Mouse (Mus musculus) neural tube, embryonic 13.5 days (tissue): ENCODE results near the gene Sec24b. TPM values are rescaled to one million over a fixed set of nuclear protein-coding genes. Genes with fewer than 3 reads are reported as not detected.

Experiments used
- ATAC-seq: fragments of 200-750 bp; cut with Nextera tagmentation; 2 replicates; pipeline ENCODE4 v1.8.0; 2017; ENCODE audit warnings: low read depth, mild to moderate bottlenecking, moderate TSS enrichment, moderate library complexity
- H3K27ac ChIP-seq: fragments of 300-500 bp; sonication (generic); replicated peaks from 2 replicates; pipeline ENCODE4 v1.5.1; 2015; ENCODE audit warnings: moderate library complexity, mild to moderate bottlenecking, inconsistent platforms
- H3K27me3 ChIP-seq: fragments of 300-500 bp; sonication (generic); 2 replicates; pipeline ENCODE4 v1.6.1; 2015; ENCODE audit warnings: mild to moderate bottlenecking, inconsistent platforms
- H3K36me3 ChIP-seq: fragments of 300-500 bp; sonication (generic); 2 replicates; pipeline ENCODE4 v1.6.1; 2015; ENCODE audit warnings: mild to moderate bottlenecking, inconsistent platforms
- H3K4me1 ChIP-seq: fragments of 300-500 bp; sonication (generic); replicated peaks from 2 replicates; pipeline ENCODE4 v1.6.1; 2015; ENCODE audit warnings: inconsistent platforms
- H3K4me2 ChIP-seq: fragments of 300-500 bp; sonication (generic); 2 replicates; pipeline ENCODE4 v1.6.1; 2015; ENCODE audit warnings: inconsistent platforms, mild to moderate bottlenecking, moderate library complexity
- H3K4me3 ChIP-seq: fragments of 300-500 bp; sonication (generic); 2 replicates; pipeline ENCODE4 v1.5.1; 2015; ENCODE audit warnings: mild to moderate bottlenecking, inconsistent platforms
- H3K9ac ChIP-seq: fragments of 300-500 bp; sonication (generic); 2 replicates; pipeline ENCODE4 v1.6.1; 2015; ENCODE audit warnings: moderate library complexity, mild to moderate bottlenecking, inconsistent platforms
- H3K9me3 ChIP-seq: fragments of 300-500 bp; sonication (generic); 2 replicates; pipeline ENCODE4 v1.6.1; 2016; ENCODE audit warnings: inconsistent platforms
- WGBS: fragments of 180-500 bp; shearing (Covaris S2); methylation state at CpG from one replicate; pipeline ENCODE4 v1.1.7; 2015; 5-methylcytosine and 5-hydroxymethylcytosine counted together
- polyA plus RNA-seq: library from polyadenylated mRNA; unstranded; fragments of >200 nt; fragmentation: Nextera tagmentation; extraction: Ambion mirVana; gene quantifications from 2 replicates; pipeline ENCODE4 v1.2.1, GENCODE M21; 2015

The Sec24b gene
- polyA plus RNA-seq, 1 experiment from 2014 or later, result 31.4 TPM

DNA sequence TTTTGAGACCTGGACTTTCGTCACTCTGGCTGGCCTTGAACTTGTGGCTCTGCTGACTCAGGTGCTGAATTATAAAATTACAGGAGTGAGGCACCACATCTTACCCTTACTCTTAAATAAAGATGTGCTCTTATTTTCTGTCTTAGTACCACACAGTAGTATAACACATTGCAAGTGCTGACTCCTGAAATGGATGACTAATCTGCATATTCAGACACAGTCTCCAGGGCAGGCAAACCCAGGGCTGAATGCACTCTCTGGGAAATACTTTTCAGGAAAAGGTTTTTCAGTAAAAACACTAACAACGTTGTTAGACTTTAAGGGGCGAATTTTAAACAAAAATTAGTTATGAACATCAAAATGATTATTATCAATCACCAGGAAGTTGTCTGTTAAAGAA lies 64.0 kb downstream of the Sec24b start:
- 88% methylated on average over 3 of the region's 3 CpGs for WGBS

DNA sequence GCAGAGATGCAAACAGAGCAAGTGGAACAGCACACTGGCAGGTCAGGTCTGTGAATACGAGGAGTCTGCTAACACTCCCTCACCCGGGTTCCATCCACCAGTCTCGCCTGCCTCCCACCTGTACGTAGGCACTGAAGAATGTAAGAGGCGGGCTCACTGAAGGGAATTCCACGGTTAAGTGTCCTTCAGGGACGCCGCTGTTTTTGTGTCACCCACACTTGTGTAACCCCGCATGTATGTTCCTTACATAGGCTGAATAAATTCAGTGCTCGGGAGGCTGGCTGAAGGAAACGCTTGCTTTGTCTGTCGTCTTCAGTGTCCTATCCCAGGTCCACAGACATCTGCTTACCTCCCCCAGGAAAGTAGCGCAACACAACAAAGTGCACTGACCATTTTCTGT lies 74.1 kb downstream of the Sec24b start:
- no peak overlapping the region for H3K4me2 ChIP-seq

More for the DNA sequence above, 64.0 kb downstream of the Sec24b start:
- Histone ChIP-seq H3K9ac (no peak overlapping the region), H3K36me3 (peaks cover 93% of the 10 kb centered on the region), H3K9me3 (no peaks in the 10 kb centered on the region), H3K27ac (no peak overlapping the region), H3K4me3 (no peak overlapping the region), H3K4me2 (no peak overlapping the region), H3K4me1 (no peaks in the 10 kb centered on the region), H3K27me3 (no peaks in the 10 kb centered on the region)
- no peak for ATAC-seq

GRCm38 (mm10) chr3:129985335-129985734 lies 76.0 kb downstream of the Sec24b start:
- no peak overlapping the region for H3K4me2 ChIP-seq
- peaks cover 86% of the 10 kb centered on the region for H3K36me3 ChIP-seq
- H3K4me3 ChIP-seq, result no peak overlapping the region
- H3K9me3 ChIP-seq, result no peaks in the 10 kb centered on the region
- ATAC-seq, result no peak
- H3K9ac ChIP-seq, result no peak overlapping the region
- H3K4me1 ChIP-seq, result no peaks in the 10 kb centered on the region
- WGBS, result 92% methylated on average over 4 of the region's 4 CpGs
- H3K27ac ChIP-seq, result no peak overlapping the region
- H3K27me3 ChIP-seq, result no peaks in the 10 kb centered on the region

More for the DNA sequence above, 74.1 kb downstream of the Sec24b start:
- Histone ChIP-seq H3K9ac (no peak overlapping the region), H3K9me3 (no peaks in the 10 kb centered on the region), H3K27me3 (no peaks in the 10 kb centered on the region), H3K36me3 (peaks cover 94% of the 10 kb centered on the region), H3K27ac (no peak overlapping the region), H3K4me3 (no peak overlapping the region), H3K4me1 (no peaks in the 10 kb centered on the region)
- no peak for ATAC-seq
- 95% methylated on average over 13 of the region's 13 CpGs for WGBS

DNA sequence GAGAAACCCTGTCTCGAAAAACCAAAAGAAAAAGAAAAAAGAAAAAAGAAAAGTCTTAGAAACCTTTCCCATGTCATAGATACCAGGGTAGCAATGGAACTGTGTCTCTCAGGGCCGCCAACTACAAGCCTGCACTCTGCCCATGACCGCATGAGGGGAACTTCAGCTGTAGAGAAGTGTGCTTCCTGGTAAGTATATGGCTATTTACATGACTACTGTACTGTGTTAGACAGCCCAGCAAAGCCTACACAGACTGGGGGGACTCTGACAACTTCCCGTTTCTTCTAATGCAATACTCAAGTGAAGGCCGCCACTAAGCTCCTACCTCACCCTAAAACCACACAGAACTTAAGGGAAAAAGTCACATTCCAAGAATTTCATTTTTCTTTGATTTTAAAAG lies 76.6 kb downstream of the Sec24b start:
- ATAC-seq, result no peak
- Histone ChIP-seq H3K4me3 (no peak overlapping the region), H3K27ac (no peak overlapping the region), H3K4me2 (no peak overlapping the region), H3K36me3 (peaks cover 81% of the 10 kb centered on the region), H3K9me3 (no peaks in the 10 kb centered on the region), H3K27me3 (no peaks in the 10 kb centered on the region), H3K9ac (no peak overlapping the region), H3K4me1 (no peaks in the 10 kb centered on the region)
- 91% methylated on average over 5 of the region's 5 CpGs for whole genome bisulfite sequencing

GRCm38 (mm10) chr3:129982271-129982670 lies 79.1 kb downstream of the Sec24b start:
- WGBS, result 78% methylated on average over 5 of the region's 5 CpGs
- Histone ChIP-seq H3K4me2 (no peak overlapping the region), H3K9me3 (no peaks in the 10 kb centered on the region), H3K27ac (no peak overlapping the region), H3K4me3 (no peak overlapping the region), H3K36me3 (peaks cover 55% of the 10 kb centered on the region), H3K4me1 (no peaks in the 10 kb centered on the region), H3K9ac (no peak overlapping the region), H3K27me3 (no peaks in the 10 kb centered on the region)
- ATAC-seq, result no peak

- Histone ChIP-seq H3K4me2 (no peak overlapping the region), H3K27me3 (no peaks in the 10 kb centered on the region), H3K4me1 (no peaks in the 10 kb centered on the region), H3K4me3 (no peak overlapping the region), H3K27ac (no peak overlapping the region), H3K9ac (no peak overlapping the region), H3K36me3 (peaks cover 50% of the 10 kb centered on the region), H3K9me3 (no peaks in the 10 kb centered on the region)
- ATAC-seq, result no peak
- 90% methylated on average over 11 of the region's 11 CpGs for WGBS
These were observed 79.6 kb downstream of the Sec24b start for GRCm38 (mm10) chr3:129981756-129982155.

DNA sequence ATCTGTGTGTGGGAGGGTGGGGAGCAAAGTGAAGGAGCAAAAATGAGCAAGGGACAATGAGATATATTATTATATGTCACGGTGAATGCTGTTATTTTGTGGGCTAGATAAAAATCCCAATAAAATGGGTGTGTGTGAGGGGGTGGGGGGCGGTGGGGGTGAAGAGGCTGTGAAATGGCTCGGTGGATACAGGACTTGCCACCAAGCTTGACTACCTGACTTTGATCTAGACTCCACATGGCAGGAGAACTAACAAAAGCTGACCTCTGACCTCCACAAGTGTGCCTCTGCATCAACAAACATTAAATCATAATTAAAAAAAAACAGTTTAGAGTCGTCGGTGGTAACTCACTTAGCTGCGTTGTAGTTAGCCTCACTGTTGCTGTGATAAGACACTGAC lies 81.8 kb downstream of the Sec24b start:
- no peaks in the 10 kb centered on the region for H3K9me3 ChIP-seq
- peaks cover 29% of the 10 kb centered on the region for H3K36me3 ChIP-seq
- H3K27me3 ChIP-seq, result no peaks in the 10 kb centered on the region
- no peak overlapping the region for H3K4me2 ChIP-seq
- H3K4me3 ChIP-seq, result no peak overlapping the region
- H3K4me1 ChIP-seq, result no peaks in the 10 kb centered on the region
- no peak overlapping the region for H3K9ac ChIP-seq
- no peak for ATAC-seq
- 66% methylated on average over 6 of the region's 6 CpGs for WGBS
- no peak overlapping the region for H3K27ac ChIP-seq

DNA sequence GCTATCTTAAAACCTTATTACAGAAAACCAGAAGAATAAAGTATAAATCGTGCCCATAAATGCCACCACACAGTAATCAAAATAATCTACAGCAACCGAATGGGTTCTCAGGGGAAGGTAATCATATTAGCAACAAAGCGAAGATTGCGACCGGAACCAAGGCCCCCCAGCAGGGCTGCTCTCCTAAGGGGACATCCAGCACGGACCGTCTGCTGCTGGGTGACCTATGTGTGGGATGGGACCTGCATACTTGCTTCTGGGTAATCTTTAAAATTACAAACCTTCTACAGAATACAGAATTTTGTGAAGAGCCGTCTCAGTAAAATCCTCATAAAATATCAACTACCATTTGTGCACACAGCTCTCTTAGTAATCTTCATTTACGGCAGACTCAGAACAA lies 82.6 kb downstream of the Sec24b start:
- Histone ChIP-seq H3K4me3 (no peak overlapping the region), H3K27ac (no peak overlapping the region), H3K9ac (no peak overlapping the region), H3K4me2 (no peak overlapping the region), H3K36me3 (peaks cover 21% of the 10 kb centered on the region), H3K9me3 (no peaks in the 10 kb centered on the region), H3K27me3 (no peaks in the 10 kb centered on the region), H3K4me1 (no peaks in the 10 kb centered on the region)
- WGBS, result 64% methylated on average over 9 of the region's 9 CpGs
- no peak for ATAC-seq

DNA sequence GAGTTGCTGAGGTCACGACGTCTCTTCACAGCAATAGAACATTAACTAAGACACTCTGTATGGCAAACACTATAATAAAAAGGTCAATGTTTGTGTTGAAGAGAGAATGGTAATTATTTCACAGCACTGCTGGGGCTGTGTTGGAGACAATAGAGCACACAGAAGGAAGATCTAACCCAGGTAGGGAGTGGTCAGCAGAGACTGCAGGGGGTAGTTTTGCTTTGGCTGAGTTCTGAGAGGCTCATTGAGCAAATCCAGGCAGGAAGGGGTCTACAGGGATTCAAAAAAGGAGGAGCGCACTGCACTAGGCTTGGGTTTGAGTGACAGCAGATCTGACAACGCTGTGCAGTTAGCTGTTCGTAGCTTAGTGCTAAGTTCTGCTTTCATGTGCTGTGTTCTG lies 85.0 kb downstream of the Sec24b start:
- Histone ChIP-seq H3K36me3 (peaks cover under 1% of the 10 kb centered on the region; the same call in 1 of the 2 replicates), H3K9me3 (no peaks in the 10 kb centered on the region), H3K9ac (no peak overlapping the region), H3K4me1 (peaks cover under 1% of the 10 kb centered on the region; the same call in 1 of the 2 replicates), H3K4me2 (no peak overlapping the region), H3K27me3 (no peaks in the 10 kb centered on the region), H3K4me3 (no peak overlapping the region), H3K27ac (no peak overlapping the region)
- WGBS, result 82% methylated on average over 5 of the region's 5 CpGs
- no peak for ATAC-seq

- H3K27ac ChIP-seq, result 0 out of 2 replicates have a peak overlapping the region, but pooled peaks have one; percentile 25
- H3K27me3 ChIP-seq, result peaks cover 31% of the 10 kb centered on the region
- ATAC-seq, result peak; percentile 88
- peaks cover 24% of the 10 kb centered on the region for H3K4me1 ChIP-seq
- peak overlapping the region; percentile 55 for H3K4me3 ChIP-seq
- peak overlapping the region; percentile 99 for H3K4me2 ChIP-seq
- 13% methylated on average over 19 of the region's 19 CpGs for WGBS
- H3K9me3 ChIP-seq, result no peaks in the 10 kb centered on the region
- no peak overlapping the region for H3K9ac ChIP-seq
- H3K36me3 ChIP-seq, result no peaks in the 10 kb centered on the region
These were observed 90.5 kb downstream of the Sec24b start for GRCm38 (mm10) chr3:129970529-129971515.

DNA sequence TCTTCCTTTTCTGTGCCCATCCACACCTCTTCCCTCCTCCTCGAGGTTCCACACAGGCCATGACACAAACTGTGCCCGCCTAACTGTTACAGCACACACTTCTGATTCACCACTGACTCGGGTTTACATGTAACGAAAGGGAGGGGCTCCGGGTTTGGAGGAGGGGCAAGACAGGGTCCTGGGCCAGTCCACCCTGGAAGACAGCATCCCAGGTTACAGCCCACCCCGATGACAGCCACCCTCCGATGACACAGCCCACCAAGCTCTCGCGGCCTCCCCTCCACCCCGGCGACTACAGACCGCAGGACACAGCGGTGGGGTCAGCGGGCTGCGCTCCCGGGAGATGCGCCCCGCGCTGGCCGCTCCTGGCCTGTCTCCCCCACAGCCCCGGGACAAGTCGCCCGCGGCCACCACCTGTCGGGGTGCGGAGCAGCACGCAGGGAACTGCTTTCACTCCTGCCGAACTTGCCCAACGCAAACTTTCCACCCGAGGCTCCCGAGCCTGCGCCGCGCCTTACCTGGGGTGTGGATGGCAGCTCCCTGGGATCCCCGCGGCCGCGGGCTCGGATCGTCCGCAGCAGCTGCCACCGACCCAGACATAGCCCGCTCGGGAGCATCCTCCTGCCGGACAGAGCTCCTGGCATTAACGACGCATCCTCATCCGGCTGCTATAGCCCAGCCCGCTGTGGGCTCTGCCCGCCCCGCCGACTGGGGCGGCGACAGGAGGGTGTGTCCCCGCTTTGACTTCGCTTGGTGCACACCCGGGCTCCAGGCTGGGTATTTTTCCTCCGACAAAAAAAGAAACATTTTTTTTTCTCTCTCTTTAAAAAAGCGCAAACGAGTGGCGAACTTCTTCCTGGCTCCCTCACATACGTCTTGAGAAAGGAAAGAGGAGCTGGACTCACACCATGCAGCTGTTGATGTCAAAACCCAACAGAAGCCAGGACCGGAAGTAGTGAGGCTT lies 91.6 kb downstream of the Sec24b start, which contains the start of gene Mcub:
Gene Mcub (minus strand): TSS at position 775 of the 964 bp plus-strand sequence.
- 0 out of 2 replicates have a peak within 1 kb of the TSS, but pooled peaks have one; percentile 25 for H3K27ac ChIP-seq

More for the DNA sequence above, 91.6 kb downstream of the Sec24b start, which contains the start of gene Mcub:
- H3K9ac ChIP-seq, result peak within 1 kb of the TSS; percentile 68
- peak within 1 kb of the TSS; percentile 55 for H3K4me3 ChIP-seq
- peak within 1 kb of the TSS; percentile 99 for H3K4me2 ChIP-seq
- ATAC-seq, result peak; percentile 60
- under 1% methylated on average over 63 of the region's 63 CpGs for WGBS
- peaks cover 31% of the 10 kb centered on the region for H3K27me3 ChIP-seq
- H3K9me3 ChIP-seq, result no peaks in the 10 kb centered on the region
- H3K36me3 ChIP-seq, result no peaks in the 10 kb centered on the region
- peaks cover 24% of the 10 kb centered on the region for H3K4me1 ChIP-seq
